Mouse (Mus musculus) neural tube, embryonic 15.5 days (tissue): Measurements from ENCODE around the gene Rfxank. TPM values are rescaled to one million over a fixed set of nuclear protein-coding genes. Genes with fewer than 3 reads are reported as not detected.
A peak's percentile ranks its signal among the peaks of the same experiment; 100 is the strongest.

Source experiments
- ATAC-seq: fragments of 200-750 bp; cut with Nextera tagmentation; 2 replicates; pipeline ENCODE4 v1.8.0; 2017; ENCODE audit warnings: mild to moderate bottlenecking, moderate TSS enrichment, moderate library complexity; ENCODE audit not compliant: low FRiP score
- H3K27ac ChIP-seq: fragments of 300-500 bp; sonication (generic); replicated peaks from 2 replicates; pipeline ENCODE4 v1.5.1; 2015; ENCODE audit warnings: mild to moderate bottlenecking, inconsistent platforms
- H3K27me3 ChIP-seq: fragments of 300-500 bp; sonication (generic); replicated peaks from 2 replicates; pipeline ENCODE4 v1.6.1; 2015; ENCODE audit warnings: inconsistent platforms
- H3K36me3 ChIP-seq: fragments of 300-500 bp; sonication (generic); 2 replicates; pipeline ENCODE4 v1.6.1; 2015; ENCODE audit warnings: inconsistent platforms
- H3K4me1 ChIP-seq: fragments of 300-500 bp; sonication (generic); 2 replicates; pipeline ENCODE4 v1.6.1; 2015; ENCODE audit warnings: inconsistent platforms
- H3K4me2 ChIP-seq: fragments of 300-500 bp; sonication (generic); 2 replicates; pipeline ENCODE4 v1.6.1; 2015; ENCODE audit warnings: inconsistent platforms, mild to moderate bottlenecking, moderate library complexity
- H3K4me3 ChIP-seq: fragments of 300-500 bp; sonication (generic); replicated peaks from 2 replicates; pipeline ENCODE4 v1.5.1; 2015; ENCODE audit warnings: mild to moderate bottlenecking, inconsistent platforms
- H3K9ac ChIP-seq: fragments of 300-500 bp; sonication (generic); replicated peaks from 2 replicates; pipeline ENCODE4 v1.6.1; 2015; ENCODE audit warnings: mild to moderate bottlenecking, inconsistent platforms
- H3K9me3 ChIP-seq: fragments of 300-500 bp; sonication (generic); replicated peaks from 2 replicates; pipeline ENCODE4 v1.6.1; 2016; ENCODE audit warnings: inconsistent platforms
- WGBS: fragments of 180-500 bp; shearing (Covaris S2); methylation state at CpG from one replicate; pipeline ENCODE4 v1.1.7; 2015; ENCODE audit warnings: mixed read lengths; 5-methylcytosine and 5-hydroxymethylcytosine counted together
- polyA plus RNA-seq: library from polyadenylated mRNA; unstranded; fragments of >200 nt; fragmentation: Nextera tagmentation; extraction: Ambion mirVana; gene quantifications from 2 replicates; pipeline ENCODE4 v1.2.1, GENCODE M21; 2015

Gene Rfxank
- polyA plus RNA-seq, 1 experiment from 2014 or later = 12.3 TPM

- Histone ChIP-seq H3K27ac (no peak overlapping the region), H3K4me1 (peaks cover 34% of the 10 kb centered on the region), H3K27me3 (peaks cover 4% of the 10 kb centered on the region), H3K9me3 (no peaks in the 10 kb centered on the region), H3K4me3 (no peak overlapping the region), H3K9ac (no peak overlapping the region), H3K36me3 (no peaks in the 10 kb centered on the region), H3K4me2 (no peak overlapping the region)
- 77% methylated on average over 3 of the region's 3 CpGs for WGBS
- ATAC-seq = no peak
Measured at GRCm38 (mm10) chr8:70170748-70171147, 31.8 kb upstream of the Rfxank start.

GRCm38 (mm10) chr8:70170116-70170515, 31.2 kb upstream of the Rfxank start:
- H3K4me2 ChIP-seq = no peak overlapping the region
- ATAC-seq = no peak
- H3K4me3 ChIP-seq = no peak overlapping the region
- peaks cover 11% of the 10 kb centered on the region for H3K27me3 ChIP-seq
- no peaks in the 10 kb centered on the region for H3K9me3 ChIP-seq
- 88% methylated on average over 3 of the region's 3 CpGs for WGBS
- no peaks in the 10 kb centered on the region for H3K36me3 ChIP-seq
- H3K27ac ChIP-seq = no peak overlapping the region
- H3K9ac ChIP-seq = no peak overlapping the region
- peaks cover 34% of the 10 kb centered on the region for H3K4me1 ChIP-seq

- peak; percentile 71 for ATAC-seq
Measured at GRCm38 (mm10) chr8:70166504-70167110, 27.7 kb upstream of the Rfxank start.

GRCm38 (mm10) chr8:70163316-70163715, 24.4 kb upstream of the Rfxank start:
- ATAC-seq = no peak
- no peaks in the 10 kb centered on the region for H3K36me3 ChIP-seq
- no peak overlapping the region for H3K4me2 ChIP-seq
- H3K9ac ChIP-seq = no peak overlapping the region
- no peak overlapping the region for H3K27ac ChIP-seq
- peaks cover 15% of the 10 kb centered on the region for H3K27me3 ChIP-seq
- no peaks in the 10 kb centered on the region for H3K9me3 ChIP-seq
- WGBS = 91% methylated on average over 3 of the region's 3 CpGs
- peaks cover 17% of the 10 kb centered on the region for H3K4me1 ChIP-seq
- no peak overlapping the region for H3K4me3 ChIP-seq

More at GRCm38 (mm10) chr8:70166504-70167110, 27.7 kb upstream of the Rfxank start:
- WGBS = 1% methylated on average over 21 of the region's 21 CpGs
- Histone ChIP-seq H3K4me2 (peak overlapping the region; percentile 60), H3K4me3 (peak overlapping the region; percentile 28), H3K27me3 (peaks cover 15% of the 10 kb centered on the region), H3K4me1 (peaks cover 12% of the 10 kb centered on the region), H3K9ac (0 out of 2 replicates have a peak overlapping the region, but pooled peaks have one; percentile 32), H3K9me3 (no peaks in the 10 kb centered on the region), H3K27ac (no peak overlapping the region), H3K36me3 (no peaks in the 10 kb centered on the region)

- Histone ChIP-seq H3K4me2 (no peak overlapping the region), H3K27me3 (peaks cover 6% of the 10 kb centered on the region), H3K4me3 (no peak overlapping the region), H3K4me1 (peaks cover 13% of the 10 kb centered on the region), H3K9me3 (no peaks in the 10 kb centered on the region), H3K9ac (no peak overlapping the region), H3K36me3 (no peaks in the 10 kb centered on the region), H3K27ac (no peak overlapping the region)
- WGBS = 77% methylated on average over 13 of the region's 13 CpGs
- no peak for ATAC-seq
Measured at GRCm38 (mm10) chr8:70160015-70160414, 21.1 kb upstream of the Rfxank start.

- WGBS = 85% methylated on average over 4 of the region's 4 CpGs
- no peak for ATAC-seq
- Histone ChIP-seq H3K36me3 (no peaks in the 10 kb centered on the region), H3K27me3 (peaks cover 3% of the 10 kb centered on the region; the same call in 1 of the 2 replicates), H3K9me3 (no peaks in the 10 kb centered on the region), H3K4me3 (no peak overlapping the region), H3K4me1 (peaks cover 13% of the 10 kb centered on the region), H3K9ac (no peak overlapping the region), H3K4me2 (peak overlapping the region; percentile 89; the same call in 1 of the 2 replicates), H3K27ac (no peak overlapping the region)
Measured at GRCm38 (mm10) chr8:70159211-70159610, 20.3 kb upstream of the Rfxank start.

- 0 out of 2 replicates have a peak overlapping the region, but pooled peaks have one; percentile 37 for H3K27ac ChIP-seq
- peak overlapping the region; percentile 89 for H3K4me2 ChIP-seq
- peak overlapping the region; percentile 59 for H3K4me3 ChIP-seq
- H3K9me3 ChIP-seq = no peaks in the 10 kb centered on the region
- peak overlapping the region; percentile 71 for H3K9ac ChIP-seq
- ATAC-seq = peak; percentile 94
- H3K4me1 ChIP-seq = peaks cover 13% of the 10 kb centered on the region
- H3K27me3 ChIP-seq = peaks cover 3% of the 10 kb centered on the region; the same call in 1 of the 2 replicates
- no peaks in the 10 kb centered on the region for H3K36me3 ChIP-seq
- WGBS = 15% methylated on average over 34 of the region's 40 CpGs
Measured at GRCm38 (mm10) chr8:70158069-70158853, 19.3 kb upstream of the Rfxank start.

- Histone ChIP-seq H3K36me3 (no peaks in the 10 kb centered on the region), H3K27me3 (peaks cover 3% of the 10 kb centered on the region; the same call in 1 of the 2 replicates), H3K9me3 (no peaks in the 10 kb centered on the region), H3K4me3 (no peak overlapping the region), H3K9ac (no peak overlapping the region), H3K27ac (no peak overlapping the region), H3K4me2 (no peak overlapping the region), H3K4me1 (peaks cover 17% of the 10 kb centered on the region)
- ATAC-seq = no peak
- 91% methylated on average over 1 of the region's 1 CpGs for WGBS
Measured at GRCm38 (mm10) chr8:70157240-70157800, 18.4 kb upstream of the Rfxank start.

- Histone ChIP-seq H3K27ac (no peak overlapping the region), H3K27me3 (peaks cover 6% of the 10 kb centered on the region; the same call in 1 of the 2 replicates), H3K4me1 (peaks cover 5% of the 10 kb centered on the region), H3K9me3 (no peaks in the 10 kb centered on the region), H3K4me3 (no peak overlapping the region; the same call in 1 of the 2 replicates), H3K9ac (no peak overlapping the region), H3K4me2 (peak overlapping the region; percentile 49), H3K36me3 (no peaks in the 10 kb centered on the region)
- 17% methylated on average over 20 of the region's 22 CpGs for WGBS
- peak; percentile 86 for ATAC-seq
Measured at GRCm38 (mm10) chr8:70152537-70153257, 13.7 kb upstream of the Rfxank start.

- WGBS = 15% methylated on average over 13 of the region's 13 CpGs
- H3K9ac ChIP-seq = no peak overlapping the region
- ATAC-seq = no peak
Measured at GRCm38 (mm10) chr8:70150158-70150557, 11.2 kb upstream of the Rfxank start.

More at GRCm38 (mm10) chr8:70150158-70150557, 11.2 kb upstream of the Rfxank start:
- Histone ChIP-seq H3K36me3 (peaks cover 22% of the 10 kb centered on the region), H3K27me3 (peaks cover 4% of the 10 kb centered on the region; the same call in 1 of the 2 replicates), H3K4me3 (no peak overlapping the region), H3K9me3 (no peaks in the 10 kb centered on the region), H3K27ac (no peak overlapping the region), H3K4me2 (no peak overlapping the region), H3K4me1 (peaks cover 5% of the 10 kb centered on the region)
